Mouse (Mus musculus) hindbrain, embryonic 12.5 days (tissue): ENCODE data around the gene Lbhd2. TPM values are rescaled to one million over a fixed set of nuclear protein-coding genes. Genes with fewer than 3 reads are reported as not detected.

Experiments
- ATAC-seq: fragments of 200-750 bp; cut with Nextera tagmentation; 2 replicates; pipeline ENCODE4 v1.8.0; 2017; ENCODE audit warnings: moderate TSS enrichment; ENCODE audit not compliant: low FRiP score
- H3K27ac ChIP-seq: fragments of 300-500 bp; sonication (generic); 2 replicates; pipeline ENCODE4 v1.5.1; 2016; ENCODE audit warnings: mild to moderate bottlenecking
- H3K27me3 ChIP-seq: fragments of 300-500 bp; sonication (generic); 2 replicates; pipeline ENCODE4 v1.6.1; 2016; ENCODE audit warnings: mild to moderate bottlenecking
- H3K36me3 ChIP-seq: fragments of 300-500 bp; sonication (generic); 2 replicates; pipeline ENCODE4 v1.6.1; 2016; ENCODE audit warnings: mild to moderate bottlenecking
- H3K4me1 ChIP-seq: fragments of 300-500 bp; sonication (generic); 2 replicates; pipeline ENCODE4 v1.6.1; 2016
- H3K4me2 ChIP-seq: fragments of 300-500 bp; sonication (generic); replicated peaks from 2 replicates; pipeline ENCODE4 v1.6.1; 2016; ENCODE audit warnings: mild to moderate bottlenecking
- H3K4me3 ChIP-seq: fragments of 300-500 bp; sonication (generic); 2 replicates; pipeline ENCODE4 v1.5.1; 2016; ENCODE audit warnings: mild to moderate bottlenecking
- H3K9ac ChIP-seq: fragments of 300-500 bp; sonication (generic); 2 replicates; pipeline ENCODE4 v1.6.1; 2016; ENCODE audit warnings: mild to moderate bottlenecking, moderate library complexity
- H3K9me3 ChIP-seq: fragments of 300-500 bp; sonication (generic); replicated peaks from 2 replicates; pipeline ENCODE4 v1.6.1; 2016; ENCODE audit warnings: mild to moderate bottlenecking
- WGBS: fragments of 180-500 bp; shearing (Covaris S2); methylation state at CpG from one replicate; pipeline ENCODE4 v1.1.7; 2016; 5-methylcytosine and 5-hydroxymethylcytosine counted together
- polyA plus RNA-seq: library from polyadenylated mRNA; unstranded; fragments of >200 nt; fragmentation: Nextera tagmentation; extraction: Ambion mirVana; gene quantifications from 2 replicates; pipeline ENCODE4 v1.2.1, GENCODE M21; 2016

Gene Lbhd2
- polyA plus RNA-seq, 1 experiment from 2014 or later: 0.45 TPM

DNA sequence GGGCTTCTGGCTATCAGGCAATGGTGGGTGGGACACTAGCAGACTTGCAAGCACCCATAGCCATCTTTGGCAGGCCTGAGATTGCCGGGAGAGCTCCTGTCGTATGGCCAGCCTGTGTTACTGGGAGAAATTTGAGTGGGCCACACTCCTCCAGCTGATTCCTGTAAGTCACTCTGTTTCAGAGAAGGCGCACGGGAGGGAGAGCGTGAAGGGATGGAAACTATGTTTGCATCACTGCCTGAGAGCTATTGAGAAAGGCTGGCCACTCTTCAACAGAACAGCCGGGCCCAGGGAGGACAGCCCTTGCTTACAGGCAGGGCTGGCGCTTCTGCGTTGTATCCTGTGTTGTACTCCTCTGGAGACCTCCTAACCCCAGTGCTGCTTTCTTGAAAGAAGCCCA is 30.0 kb downstream of the Lbhd2 start:
- no peak for ATAC-seq
- Histone ChIP-seq H3K27ac (no peak overlapping the region), H3K4me2 (no peak overlapping the region), H3K9me3 (no peaks in the 10 kb centered on the region), H3K27me3 (peaks cover 70% of the 10 kb centered on the region), H3K36me3 (no peaks in the 10 kb centered on the region), H3K4me1 (peaks cover 16% of the 10 kb centered on the region), H3K4me3 (no peak overlapping the region), H3K9ac (no peak overlapping the region)
- 79% methylated on average over 8 of the region's 8 CpGs for WGBS

DNA sequence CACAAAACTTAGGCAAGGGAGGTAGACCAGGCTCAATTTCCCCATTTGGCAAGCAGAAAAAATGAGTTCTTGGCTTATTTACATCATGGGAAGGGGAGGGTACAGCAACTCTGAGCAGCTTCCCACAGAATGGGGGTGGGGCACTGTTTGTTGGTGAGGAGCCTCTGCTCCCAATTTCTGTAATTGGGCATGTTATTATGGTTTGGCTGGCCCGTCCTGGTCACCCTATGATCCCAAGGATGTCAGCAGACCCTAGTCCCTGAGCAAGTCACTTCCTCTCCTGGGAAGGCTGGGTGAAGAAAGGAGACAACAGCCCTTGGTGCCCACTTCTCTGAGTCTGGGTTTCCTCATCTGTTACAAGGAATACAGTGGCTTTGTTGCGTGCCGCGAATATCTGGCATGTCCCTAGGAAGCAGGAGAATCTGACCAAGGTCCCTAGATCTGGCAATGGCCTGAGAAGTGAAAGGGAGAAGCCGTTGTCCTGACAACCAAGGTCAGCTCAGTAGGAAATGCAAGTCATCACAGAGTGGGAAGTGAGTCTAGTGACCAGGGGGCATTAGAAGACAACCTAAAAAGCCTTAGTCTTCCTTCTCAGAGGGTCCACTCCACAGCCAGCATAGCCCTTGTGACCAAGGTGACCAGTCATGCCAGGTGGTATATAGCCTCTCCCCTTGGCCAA is 30.8 kb downstream of the Lbhd2 start:
- no peaks in the 10 kb centered on the region for H3K36me3 ChIP-seq
- no peak overlapping the region for H3K9ac ChIP-seq
- no peak overlapping the region for H3K4me3 ChIP-seq
- H3K27ac ChIP-seq: no peak overlapping the region
- no peak for ATAC-seq
- WGBS: 79% methylated on average over 5 of the region's 5 CpGs
- no peaks in the 10 kb centered on the region for H3K9me3 ChIP-seq
- H3K4me2 ChIP-seq: no peak overlapping the region
- peaks cover 20% of the 10 kb centered on the region for H3K4me1 ChIP-seq
- H3K27me3 ChIP-seq: peaks cover 70% of the 10 kb centered on the region

DNA sequence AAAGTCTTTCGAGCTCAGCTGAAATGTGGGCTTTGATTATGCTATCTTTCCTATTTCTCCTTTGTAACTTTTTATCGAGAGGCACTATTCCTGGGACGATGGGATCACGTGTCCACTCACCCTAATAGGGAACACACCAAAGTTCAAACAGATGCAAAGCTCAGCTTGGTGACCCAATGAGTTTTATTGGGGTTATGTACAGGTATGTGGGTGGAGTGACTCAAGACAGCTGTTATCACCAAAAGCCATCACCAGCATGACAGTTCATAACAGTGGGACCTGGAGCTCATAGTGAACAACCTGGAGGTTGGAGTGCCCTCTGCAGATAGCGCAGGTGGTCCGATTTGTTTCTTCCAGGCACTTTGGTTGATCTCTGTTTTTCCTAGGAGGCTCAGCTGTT is 32.2 kb downstream of the Lbhd2 start:
- peaks cover 28% of the 10 kb centered on the region for H3K4me1 ChIP-seq
- H3K9ac ChIP-seq: no peak overlapping the region
- no peak overlapping the region for H3K4me2 ChIP-seq
- H3K27ac ChIP-seq: no peak overlapping the region
- H3K27me3 ChIP-seq: peaks cover 79% of the 10 kb centered on the region
- H3K36me3 ChIP-seq: no peaks in the 10 kb centered on the region
- no peaks in the 10 kb centered on the region for H3K9me3 ChIP-seq
- no peak for ATAC-seq
- H3K4me3 ChIP-seq: no peak overlapping the region
- 89% methylated on average over 6 of the region's 6 CpGs for WGBS

DNA sequence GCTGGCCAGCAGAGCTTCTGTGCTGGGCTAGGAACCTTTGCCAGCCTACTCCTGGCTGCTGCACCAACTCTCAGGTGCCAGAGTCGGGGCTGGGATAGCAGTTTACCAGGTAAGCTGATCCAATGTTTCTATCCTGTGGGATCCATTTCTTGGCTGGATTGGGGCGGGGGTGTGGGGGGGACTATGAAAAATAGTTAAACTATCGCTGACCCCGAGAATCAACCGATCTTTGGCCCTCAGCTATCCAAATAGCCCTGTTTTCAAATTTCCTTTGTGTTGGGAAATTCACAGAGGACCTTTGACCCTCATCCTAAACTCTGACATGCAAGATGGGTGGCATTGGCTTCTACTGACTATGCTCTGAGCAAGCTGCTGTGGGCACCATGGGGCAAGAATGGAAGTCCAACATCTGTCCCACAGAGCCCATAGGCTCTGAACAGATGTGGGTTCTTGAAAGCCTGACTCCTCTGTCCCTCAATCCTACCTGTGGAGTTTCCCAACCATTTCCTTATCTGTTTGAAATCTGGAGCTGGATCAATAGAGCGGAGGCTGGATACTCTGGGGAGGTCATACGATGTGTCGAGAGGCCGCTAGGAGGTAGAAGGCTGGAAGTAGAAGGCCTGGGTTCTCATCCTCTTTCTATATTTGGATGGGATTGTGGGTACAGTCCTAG is 34.2 kb downstream of the Lbhd2 start:
- H3K27ac ChIP-seq: no peak overlapping the region
- ATAC-seq: no peak
- H3K36me3 ChIP-seq: no peaks in the 10 kb centered on the region
- no peaks in the 10 kb centered on the region for H3K9me3 ChIP-seq
- H3K4me3 ChIP-seq: no peak overlapping the region
- no peak overlapping the region for H3K9ac ChIP-seq
- H3K4me1 ChIP-seq: peaks cover 20% of the 10 kb centered on the region
- no peak overlapping the region for H3K4me2 ChIP-seq
- 90% methylated on average over 9 of the region's 9 CpGs for WGBS
- peaks cover 83% of the 10 kb centered on the region for H3K27me3 ChIP-seq

DNA sequence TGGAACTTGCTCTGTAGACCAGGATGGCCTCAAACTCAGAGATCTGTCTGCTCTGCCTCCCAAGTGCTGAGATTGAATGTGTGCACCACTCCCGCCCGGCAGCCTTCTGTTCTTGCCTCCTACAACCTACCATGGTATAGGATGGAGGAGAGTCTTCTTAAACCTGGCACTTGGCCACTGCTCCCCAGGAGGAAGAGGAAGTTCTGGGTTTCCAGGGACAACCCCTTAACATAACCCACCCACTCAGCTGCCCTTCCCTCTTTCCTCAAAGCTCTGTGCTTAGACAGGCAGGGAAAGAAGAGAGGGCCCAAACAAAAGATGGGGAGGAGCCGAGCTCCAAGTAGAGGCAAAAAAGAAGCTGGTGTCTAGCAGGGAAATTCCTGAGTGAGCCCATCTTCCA is 34.9 kb downstream of the Lbhd2 start:
- WGBS: 62% methylated on average over 3 of the region's 3 CpGs
- Histone ChIP-seq H3K27ac (no peak overlapping the region), H3K9ac (no peak overlapping the region), H3K4me3 (no peak overlapping the region), H3K27me3 (peaks cover 85% of the 10 kb centered on the region), H3K4me1 (peaks cover 23% of the 10 kb centered on the region), H3K4me2 (no peak overlapping the region), H3K36me3 (no peaks in the 10 kb centered on the region), H3K9me3 (no peaks in the 10 kb centered on the region)
- no peak for ATAC-seq

DNA sequence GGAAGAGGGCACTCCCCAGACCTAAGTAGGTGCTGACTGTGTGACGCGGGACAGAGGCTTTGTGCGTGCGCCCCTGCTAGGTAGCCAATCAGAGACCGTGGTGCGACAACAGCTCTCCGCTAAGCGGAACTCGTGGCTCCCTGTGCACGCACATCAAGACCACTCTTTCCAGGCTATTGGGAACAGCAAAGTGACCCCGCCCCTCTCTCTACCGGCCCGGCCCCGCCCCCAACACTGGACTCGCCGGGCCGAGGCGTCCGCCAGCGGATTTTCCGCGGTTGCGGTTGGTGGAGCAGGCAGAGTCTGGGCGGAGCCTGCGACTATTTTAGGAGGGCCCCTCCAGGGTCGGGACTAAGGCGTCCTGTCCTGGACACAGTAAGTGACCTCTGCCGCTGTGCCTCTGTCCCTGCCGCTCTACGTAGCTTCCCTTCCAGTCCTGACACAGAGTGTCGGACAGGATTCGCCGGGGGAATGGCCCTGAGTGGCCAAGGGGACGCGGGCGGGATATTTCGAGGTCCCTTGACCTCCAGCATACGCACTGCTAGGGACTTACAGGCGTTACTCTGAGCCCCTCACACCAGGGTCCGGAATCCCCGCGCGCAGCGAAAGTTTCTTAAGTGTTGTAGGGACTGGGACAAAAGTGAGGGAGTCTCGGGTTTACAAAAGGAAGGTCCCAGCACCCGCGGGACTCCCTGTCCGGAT is 35.9 kb downstream of the Lbhd2 start, which contains the start of gene Tnfaip2:
Tnfaip2 (plus strand) TSS at position 161 of the 702 bp plus-strand sequence.
- H3K27ac ChIP-seq: no peak within 1 kb of the TSS
- H3K4me1 ChIP-seq: peaks cover 28% of the 10 kb centered on the region
- peak within 1 kb of the TSS; percentile 37 for H3K4me3 ChIP-seq
- peak within 1 kb of the TSS; percentile 62 for H3K4me2 ChIP-seq
- no peaks in the 10 kb centered on the region for H3K36me3 ChIP-seq
- no peaks in the 10 kb centered on the region for H3K9me3 ChIP-seq
- H3K9ac ChIP-seq: peak within 1 kb of the TSS; percentile 32
- peak; percentile 74 for ATAC-seq
- WGBS: under 1% methylated on average over 48 of the region's 48 CpGs
- H3K27me3 ChIP-seq: peaks cover 88% of the 10 kb centered on the region

DNA sequence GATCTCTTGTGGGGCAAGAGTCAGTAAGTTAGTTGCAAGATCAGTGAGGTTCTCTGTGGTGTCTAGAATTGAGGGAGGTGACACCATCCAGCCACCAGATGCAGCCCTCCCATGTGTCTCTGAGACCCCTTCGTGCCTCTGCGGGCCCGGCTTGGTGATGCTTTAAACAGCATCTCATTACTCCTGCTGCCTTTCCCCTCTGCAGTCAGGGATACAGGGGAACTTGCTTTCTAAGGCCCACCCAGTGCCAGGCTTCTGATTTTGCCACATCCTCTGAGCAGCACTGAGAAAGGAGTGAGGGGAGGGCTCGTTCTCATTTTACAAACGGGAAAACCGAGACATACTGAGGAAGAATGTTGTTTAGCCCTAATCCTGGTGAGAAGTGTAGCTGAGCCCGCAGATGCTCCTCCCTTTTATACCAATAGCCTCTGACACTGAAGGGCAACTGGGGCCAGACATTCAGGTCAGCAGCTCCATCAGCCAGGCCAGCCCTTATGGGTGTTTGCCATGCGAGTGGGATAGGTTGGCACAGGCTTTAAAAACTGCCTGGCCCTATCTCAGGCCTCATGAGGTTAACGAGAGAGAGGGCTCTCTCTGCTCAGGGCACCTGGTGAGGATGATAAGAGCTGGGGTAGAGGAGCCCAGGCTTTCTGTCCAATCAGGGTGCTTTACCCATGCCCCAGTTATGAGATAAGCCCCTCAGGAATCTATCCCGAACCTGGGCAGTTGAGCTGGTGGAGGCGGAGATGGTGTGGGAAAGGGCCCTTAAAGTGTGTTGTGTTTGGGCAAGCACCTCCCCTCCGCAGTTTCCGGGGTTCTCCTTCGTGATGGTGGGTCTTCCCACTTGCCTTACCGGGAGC is 36.6 kb downstream of the Lbhd2 start:
- Histone ChIP-seq H3K9ac (peak overlapping the region; percentile 32; the same call in 1 of the 2 replicates), H3K9me3 (no peaks in the 10 kb centered on the region), H3K36me3 (no peaks in the 10 kb centered on the region), H3K4me1 (peaks cover 33% of the 10 kb centered on the region), H3K4me3 (peak overlapping the region; percentile 37), H3K27ac (no peak overlapping the region), H3K4me2 (peak overlapping the region; percentile 62), H3K27me3 (peaks cover 93% of the 10 kb centered on the region)
- WGBS: 13% methylated on average over 15 of the region's 15 CpGs
- no peak for ATAC-seq

DNA sequence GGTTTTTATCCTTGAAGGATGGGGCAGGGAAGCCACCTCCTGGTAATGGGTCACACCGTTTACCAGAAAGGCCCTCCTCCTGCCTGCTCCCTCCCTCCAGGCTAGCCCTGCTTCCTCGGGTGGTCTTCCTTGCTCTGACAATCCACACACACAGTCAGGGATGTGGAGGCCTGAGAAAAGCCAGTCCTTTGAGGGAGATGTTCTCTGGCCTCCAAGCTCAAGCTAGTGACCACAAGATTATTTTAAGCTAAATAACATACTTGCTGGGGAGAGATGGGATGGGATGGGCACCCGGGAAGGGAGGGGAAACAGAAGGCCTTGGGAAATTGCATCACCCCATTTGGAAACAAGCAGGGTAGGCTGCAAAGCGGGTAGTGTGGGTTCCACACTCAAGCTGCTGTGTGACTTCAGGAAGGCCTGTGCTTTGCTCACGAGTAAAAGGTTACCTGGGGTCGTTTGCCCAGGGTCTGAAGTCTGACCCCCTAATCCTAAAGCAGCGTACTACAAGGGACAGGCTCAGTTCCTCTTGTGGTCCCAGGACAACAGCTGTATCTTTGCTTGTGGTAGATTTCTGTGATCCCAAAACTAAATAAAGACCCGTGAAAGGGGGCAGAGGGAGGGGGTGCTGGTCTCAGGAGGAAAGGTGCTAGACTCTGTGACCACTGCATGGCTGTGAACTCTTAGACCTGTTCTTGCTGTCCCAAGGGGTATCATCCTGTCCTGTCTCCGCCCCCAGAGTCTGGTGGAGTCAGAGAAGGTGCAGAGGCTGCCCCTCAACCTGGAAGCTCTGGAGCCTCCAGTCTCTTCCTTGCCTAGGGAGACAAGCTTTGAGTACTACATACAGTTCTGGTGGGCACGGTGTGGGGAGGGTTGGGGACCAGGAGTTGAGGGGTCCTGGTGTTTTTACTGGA is 37.6 kb downstream of the Lbhd2 start:
- no peak overlapping the region for H3K9ac ChIP-seq
- ATAC-seq: no peak
- no peak overlapping the region for H3K27ac ChIP-seq
- H3K27me3 ChIP-seq: peaks cover 96% of the 10 kb centered on the region
- no peak overlapping the region for H3K4me2 ChIP-seq
- no peaks in the 10 kb centered on the region for H3K9me3 ChIP-seq
- peaks cover 38% of the 10 kb centered on the region for H3K4me1 ChIP-seq
- WGBS: 25% methylated on average over 10 of the region's 10 CpGs
- H3K4me3 ChIP-seq: no peak overlapping the region
- H3K36me3 ChIP-seq: no peaks in the 10 kb centered on the region

DNA sequence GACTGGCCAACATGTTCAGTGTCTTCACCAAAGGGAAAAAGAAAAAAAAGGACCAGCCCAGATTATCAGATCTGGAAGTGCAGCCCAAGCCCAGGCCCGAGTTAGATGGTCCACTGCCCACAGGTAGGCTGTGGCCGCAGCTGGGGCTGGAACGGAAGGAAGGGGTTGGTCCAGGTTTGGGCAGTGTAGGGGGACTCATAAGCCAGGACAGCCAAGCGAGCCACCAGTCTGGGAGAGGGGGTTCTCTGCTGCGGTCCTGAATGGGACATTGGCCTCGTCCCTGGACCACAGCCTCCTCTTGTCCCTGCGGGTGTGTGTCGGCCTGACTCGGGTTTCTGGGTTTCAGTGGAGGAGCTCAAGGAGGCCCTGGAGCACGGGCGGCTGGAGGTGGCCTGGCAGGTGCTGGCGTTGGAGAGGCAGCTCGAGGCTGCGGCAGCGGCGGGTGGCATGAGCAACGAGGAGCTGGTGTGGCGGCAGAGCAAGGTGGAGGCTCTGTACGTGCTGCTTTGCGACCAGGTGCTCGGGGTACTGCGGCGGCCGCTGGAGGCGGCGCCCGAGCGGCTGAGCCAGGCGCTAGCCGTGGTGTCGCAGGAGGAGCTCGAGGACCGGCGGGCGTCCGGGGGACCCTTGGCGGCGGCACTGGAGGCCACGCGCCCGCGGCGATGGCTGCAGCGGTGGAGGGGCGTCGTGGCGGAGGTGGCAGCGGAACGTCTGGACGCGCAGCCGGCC is 38.7 kb downstream of the Lbhd2 start:
- Histone ChIP-seq H3K4me2 (peak overlapping the region; percentile 45), H3K9me3 (no peaks in the 10 kb centered on the region), H3K9ac (no peak overlapping the region), H3K4me3 (peak overlapping the region; percentile 26), H3K4me1 (peaks cover 44% of the 10 kb centered on the region), H3K27me3 (peaks cover 99% of the 10 kb centered on the region), H3K27ac (no peak overlapping the region), H3K36me3 (no peaks in the 10 kb centered on the region)
- WGBS: 2% methylated on average over 50 of the region's 52 CpGs
- no peak for ATAC-seq

DNA sequence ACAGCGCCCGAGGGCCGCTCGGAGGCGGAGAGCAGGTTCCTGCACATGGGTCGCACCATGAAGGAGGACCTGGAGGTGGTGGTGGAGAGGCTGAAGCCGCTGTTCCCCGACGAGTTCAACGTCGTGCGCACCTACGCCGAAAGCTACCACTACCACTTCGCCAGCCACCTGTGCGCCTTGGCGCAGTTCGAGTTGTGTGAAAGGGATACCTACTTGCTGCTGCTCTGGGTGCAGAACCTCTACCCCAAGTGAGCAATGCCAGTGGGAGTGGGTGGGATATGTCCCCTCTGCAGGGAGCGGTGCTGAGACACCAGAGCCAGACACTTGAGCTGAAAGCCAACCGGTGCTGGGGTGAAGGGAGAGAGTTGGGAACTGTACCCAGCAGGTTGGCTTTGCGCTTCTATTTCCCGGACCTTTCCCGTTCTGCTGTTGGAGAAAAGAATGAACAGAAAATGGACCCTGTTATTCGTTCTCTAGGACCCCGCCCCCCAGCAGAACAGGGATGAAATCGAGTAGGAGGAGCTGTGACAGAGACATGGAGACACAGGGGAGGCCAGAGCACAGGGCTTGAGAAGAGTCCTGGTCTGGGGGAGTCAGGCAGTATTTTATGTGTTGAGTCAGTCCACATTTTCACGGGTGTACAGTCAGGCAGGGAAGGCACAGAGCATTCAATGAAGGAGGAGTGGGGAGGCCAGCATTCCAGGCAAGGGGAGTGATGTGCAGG is 39.4 kb downstream of the Lbhd2 start:
- H3K4me1 ChIP-seq: peaks cover 44% of the 10 kb centered on the region
- no peak overlapping the region for H3K9ac ChIP-seq
- H3K4me2 ChIP-seq: peak overlapping the region; percentile 45
- H3K4me3 ChIP-seq: peak overlapping the region; percentile 26
- no peak for ATAC-seq
- H3K36me3 ChIP-seq: no peaks in the 10 kb centered on the region
- WGBS: 7% methylated on average over 27 of the region's 27 CpGs
- H3K27ac ChIP-seq: no peak overlapping the region
- H3K27me3 ChIP-seq: peaks cover 100% of the 10 kb centered on the region
- no peaks in the 10 kb centered on the region for H3K9me3 ChIP-seq
